Mouse (Mus musculus): ENCODE measurements around the gene Nhlrc3.

Nhlrc3 gene

DNA sequence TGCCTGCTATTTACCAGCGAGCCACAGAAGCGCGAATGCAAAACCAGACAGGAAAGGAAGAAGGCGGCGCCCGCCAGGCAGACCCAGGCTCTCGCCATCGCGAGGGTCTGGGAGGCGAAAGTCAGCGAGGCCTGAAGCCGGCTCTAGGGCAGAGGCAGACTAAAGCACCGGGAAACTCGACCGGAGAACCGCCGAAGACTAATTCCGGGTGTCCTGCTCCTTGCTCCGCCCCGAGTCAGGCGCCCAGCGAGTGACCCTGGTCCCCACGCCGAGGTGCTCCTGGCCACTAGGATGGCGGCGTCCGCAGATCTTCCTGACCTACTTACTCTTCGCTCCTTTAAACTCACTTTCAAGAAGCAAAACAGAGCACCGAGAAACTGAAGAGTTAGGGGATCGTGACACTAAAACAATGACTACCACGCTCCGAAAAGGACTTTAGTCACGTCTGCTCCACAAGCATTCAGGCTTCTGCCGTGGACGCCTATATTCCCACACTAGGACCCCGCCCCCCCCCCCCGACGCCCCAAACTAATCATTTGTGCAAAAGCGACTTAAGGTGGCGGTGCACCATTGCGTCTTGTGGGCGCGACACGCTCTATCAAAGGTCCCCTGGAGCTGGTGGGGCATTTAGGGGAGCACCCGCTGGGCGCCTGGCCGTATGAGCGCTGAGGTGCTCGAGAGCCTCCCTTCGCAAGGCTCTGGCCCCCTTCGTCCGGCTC lies at the start of gene Nhlrc3, which contains the start of gene Proser1:
Nhlrc3 (minus strand) TSS at position 287 of the 719 bp plus-strand sequence.
Proser1 (plus strand) TSS at position 621 of the 719 bp plus-strand sequence.
- DNase-seq (ENCODE audit: low read depth in 1 of 2, low spot score in 2 of 2), result peak; percentile 67 to 88

DNA sequence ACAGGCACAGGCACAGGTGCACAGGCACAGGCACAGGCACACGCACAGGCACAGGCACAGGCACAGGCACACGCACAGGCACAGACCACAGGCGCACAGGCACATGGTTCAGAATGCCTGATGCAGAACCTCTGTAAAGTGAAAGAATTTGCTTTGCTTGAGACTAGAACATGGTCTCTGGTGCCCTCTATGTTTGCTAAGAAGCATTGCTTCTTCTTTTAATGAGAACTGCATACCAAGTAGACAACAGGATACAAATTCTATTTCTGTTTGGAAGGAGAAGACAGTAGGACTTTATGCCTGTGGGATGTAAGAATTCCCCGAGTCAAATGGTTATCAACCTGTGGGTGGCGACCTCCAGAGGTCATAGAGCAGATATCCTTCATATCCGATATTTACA lies 39.3 kb upstream of the Nhlrc3 start:
- DNase-seq (ENCODE audit: low read depth in 1 of 2, low spot score in 2 of 2), result no peak

DNA sequence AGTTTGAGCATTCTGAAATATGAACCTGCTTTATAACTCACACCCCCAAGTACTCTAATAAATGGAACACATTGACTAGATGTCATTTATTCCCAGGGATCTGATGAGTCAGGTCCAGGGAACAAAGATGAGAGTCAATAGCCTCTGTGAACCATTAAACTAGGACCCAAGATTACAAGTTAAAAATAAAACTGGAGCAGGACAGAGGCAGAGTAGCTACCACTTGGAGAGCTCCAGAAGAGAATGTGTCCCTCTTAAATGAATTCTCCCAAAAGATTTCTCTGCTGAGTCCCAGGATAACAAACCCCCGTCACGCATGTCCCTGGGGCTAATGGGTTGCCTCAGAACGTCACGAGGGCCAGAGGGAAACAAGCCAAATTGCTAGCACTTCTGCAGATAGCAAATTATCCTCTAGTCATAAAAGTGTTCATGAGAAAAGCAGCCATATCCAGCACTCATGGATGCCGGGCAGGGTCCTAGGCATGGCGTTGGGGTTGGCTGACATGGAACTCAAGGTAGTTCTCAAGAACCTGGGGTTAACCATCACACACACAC lies 35.3 kb upstream of the Nhlrc3 start:
- DNase-seq (ENCODE audit: low read depth in 1 of 2, low spot score in 2 of 2), result no peak

DNA sequence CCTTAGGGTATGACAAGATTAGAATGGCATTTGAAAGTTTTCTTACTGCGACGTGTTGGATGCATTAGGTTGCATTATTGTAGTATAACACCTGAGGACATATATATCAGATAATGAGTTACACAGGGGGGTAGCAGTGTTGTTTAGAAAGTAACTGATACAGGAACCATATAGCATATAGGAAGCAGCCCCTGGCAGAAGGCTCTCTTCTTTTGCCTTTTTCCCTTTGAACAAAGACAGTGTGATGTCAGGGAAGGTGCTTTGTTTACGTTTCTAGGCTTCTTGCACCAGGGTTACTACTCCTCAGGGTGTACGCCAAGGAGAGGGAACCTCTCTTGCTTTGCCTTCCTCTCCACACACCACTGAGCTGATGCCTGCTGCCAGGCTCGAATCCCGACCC lies 25.2 kb upstream of the Nhlrc3 start, which contains the start of gene Stoml3:
Stoml3 (plus strand) TSS at position 301 of the 400 bp plus-strand sequence.
- no peak for DNase-seq (ENCODE audit: low read depth in 1 of 2, low spot score in 2 of 2)

DNA sequence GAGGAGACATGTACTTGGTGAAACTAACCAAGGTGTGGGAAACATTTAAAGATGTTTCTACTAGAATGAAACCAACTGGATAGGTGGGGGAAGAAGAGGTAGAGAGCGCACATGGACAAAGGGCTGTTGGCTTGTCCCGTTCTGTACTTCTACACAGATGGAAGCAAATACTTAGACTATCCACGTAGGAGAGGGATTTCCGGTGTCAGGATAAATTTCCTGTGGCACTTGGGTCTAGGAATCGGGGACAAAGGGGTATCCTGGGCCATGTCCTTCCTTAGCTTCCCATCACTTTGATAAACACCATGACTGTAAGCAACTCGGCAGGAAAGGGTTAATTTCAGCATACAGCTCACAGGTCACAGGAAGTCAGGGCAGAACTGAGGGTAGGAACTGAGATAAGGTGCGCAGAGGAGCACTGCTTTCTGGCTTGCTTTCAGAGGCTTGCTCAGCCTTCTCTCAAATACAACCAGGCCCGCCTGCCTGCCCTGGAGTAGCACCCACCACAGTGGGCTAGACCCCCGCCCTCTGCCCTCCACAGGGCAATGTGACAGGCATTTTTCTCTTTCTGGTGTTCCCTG lies 24.0 kb upstream of the Nhlrc3 start:
- no peak for DNase-seq (ENCODE audit: low read depth in 1 of 2, low spot score in 2 of 2)

DNA sequence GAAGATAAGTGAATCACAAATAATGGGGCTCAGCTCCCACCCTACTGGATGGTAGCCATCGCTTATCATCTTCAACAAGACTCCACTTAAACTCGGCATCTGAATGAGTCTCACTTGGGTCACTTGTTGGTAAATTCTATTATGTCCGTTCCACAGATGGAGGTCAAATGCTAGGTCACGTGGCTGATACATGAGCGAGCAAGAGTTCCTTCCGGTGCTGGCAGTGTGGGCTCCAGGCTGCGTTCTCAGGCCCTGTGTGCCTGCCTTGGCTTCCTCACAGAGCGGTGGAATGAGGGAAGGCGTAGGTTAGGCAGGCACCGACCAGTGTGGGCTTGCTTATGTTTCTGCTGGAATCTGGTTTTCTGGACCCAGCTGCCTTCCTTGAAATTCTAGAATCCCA lies 23.4 kb upstream of the Nhlrc3 start:
- DNase-seq (ENCODE audit: low read depth in 1 of 2, low spot score in 2 of 2), result no peak

DNA sequence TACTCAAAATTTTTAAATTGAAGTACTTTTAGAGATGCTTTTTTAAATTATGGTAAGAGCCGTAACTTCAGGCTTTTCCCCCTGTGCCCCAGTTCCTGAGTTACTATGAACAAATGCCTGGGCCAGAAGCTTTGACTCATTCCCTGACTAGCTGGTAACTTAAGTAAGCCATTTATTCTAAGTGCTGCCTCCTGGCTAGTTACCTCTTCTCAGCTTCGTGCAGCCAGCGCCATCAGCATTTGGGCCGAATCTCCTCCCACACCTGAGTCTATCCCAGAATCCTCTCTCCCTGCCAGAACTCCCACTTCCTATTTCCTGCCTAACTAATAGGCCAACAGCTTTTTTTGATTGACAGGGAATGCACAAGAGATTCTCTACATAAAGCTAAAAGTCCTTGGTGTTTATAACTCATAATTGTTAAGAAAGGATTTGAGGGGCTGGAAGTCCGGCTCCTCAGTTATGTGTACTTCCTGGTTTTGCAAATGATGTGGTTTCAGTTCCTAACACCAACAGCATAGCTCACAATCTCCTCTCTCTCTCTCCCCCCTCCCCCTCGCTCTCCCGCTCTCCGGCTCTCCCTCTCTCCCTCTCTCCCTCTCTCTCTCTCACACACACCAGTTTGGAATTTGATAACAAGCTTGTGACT lies 20.4 kb upstream of the Nhlrc3 start:
- DNase-seq (ENCODE audit: low read depth in 1 of 2, low spot score in 2 of 2), result no peak

DNA sequence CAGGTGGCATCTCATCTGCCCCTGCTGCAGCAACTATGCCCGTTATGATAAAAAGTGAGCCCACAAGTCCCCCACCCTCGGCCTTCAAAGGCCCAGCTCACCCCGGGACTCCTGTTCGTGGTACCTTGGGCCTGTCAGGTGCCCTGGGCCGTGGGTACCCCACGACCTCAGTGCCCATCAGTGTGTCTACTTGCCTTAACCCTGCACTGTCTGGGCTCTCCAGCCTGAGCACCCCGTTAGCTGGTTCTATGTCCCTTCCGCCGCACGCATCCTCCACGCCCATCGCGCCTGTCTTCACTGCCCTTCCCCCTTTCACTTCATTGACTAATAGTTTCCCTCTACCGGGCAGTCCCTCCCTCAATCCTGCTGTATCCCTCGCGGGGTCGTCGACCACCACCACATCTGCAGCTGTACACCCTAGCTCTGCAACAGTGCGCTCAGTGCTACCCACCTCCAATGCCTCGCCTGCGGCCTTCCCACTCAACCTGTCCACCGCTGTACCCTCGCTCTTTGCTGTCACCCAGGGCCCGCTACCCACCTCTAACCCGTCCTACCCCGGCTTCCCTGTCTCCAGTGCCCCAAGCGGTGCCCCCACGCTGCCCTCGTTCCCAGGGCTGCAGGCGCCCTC lies 15.4 kb upstream of the Nhlrc3 start:
- no peak for DNase-seq (ENCODE audit: low read depth in 1 of 2, low spot score in 2 of 2)

DNA sequence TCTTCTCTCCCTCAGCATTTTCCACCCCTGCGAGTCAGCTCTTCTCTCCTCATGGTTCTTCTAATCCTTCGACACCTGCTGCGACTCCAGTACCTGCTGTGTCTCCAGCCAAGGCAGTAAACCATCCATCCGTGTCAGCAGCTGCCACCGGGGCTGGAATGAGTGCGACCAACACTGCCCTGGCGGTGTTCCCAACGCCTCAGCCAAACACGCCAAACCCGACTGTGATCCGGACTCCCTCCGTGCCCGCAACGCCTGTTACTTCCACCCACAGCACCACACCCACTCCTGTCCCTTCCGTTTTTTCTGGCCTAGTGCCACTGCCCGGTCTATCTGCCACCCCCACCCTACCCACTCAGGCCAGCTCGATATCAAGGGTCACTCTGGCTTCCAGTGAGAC lies 14.3 kb upstream of the Nhlrc3 start:
- no peak for DNase-seq (ENCODE audit: low read depth in 1 of 2, low spot score in 2 of 2)

DNA sequence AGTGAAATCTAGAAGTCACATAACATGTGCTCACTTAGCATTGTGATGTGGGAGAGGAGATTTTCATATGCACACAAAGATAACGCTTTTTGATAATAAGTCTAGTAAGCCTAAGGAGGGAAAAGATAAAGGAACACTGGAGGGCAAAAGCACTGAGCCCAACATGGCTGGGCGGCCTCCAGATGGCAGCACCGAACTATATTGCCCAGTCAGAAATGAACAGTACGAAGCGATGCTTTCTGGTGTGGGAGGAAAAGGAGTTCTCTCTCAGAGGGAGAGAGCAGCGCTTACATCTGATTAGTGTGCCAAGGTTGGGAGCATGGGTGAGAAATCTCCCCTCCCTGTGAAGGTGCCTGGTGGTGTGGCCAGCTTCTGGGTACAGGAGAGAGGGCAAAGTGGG lies 12.8 kb upstream of the Nhlrc3 start:
- no peak for DNase-seq (ENCODE audit: low read depth in 1 of 2, low spot score in 2 of 2)

DNA sequence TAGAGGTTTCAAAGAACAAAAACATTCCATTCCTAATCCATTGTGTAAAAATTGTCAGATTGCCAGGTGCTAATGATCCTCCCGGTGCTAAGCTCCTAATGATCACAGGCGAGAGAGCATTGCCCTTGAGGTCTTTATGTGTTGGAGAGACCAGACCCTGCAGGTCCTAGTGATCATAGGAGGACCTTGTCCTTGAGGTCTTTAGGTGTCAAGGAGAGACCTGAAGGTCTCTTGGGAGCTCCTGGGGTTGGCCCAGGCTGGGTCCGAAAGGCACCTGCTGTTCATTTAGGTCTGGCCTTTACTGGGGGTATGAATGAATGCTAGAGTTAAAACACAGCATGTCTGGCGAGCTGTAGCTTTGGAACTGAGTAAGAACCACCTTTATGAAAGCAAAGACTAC lies 11.0 kb upstream of the Nhlrc3 start:
- no peak for DNase-seq (ENCODE audit: low read depth in 1 of 2, low spot score in 2 of 2)

DNA sequence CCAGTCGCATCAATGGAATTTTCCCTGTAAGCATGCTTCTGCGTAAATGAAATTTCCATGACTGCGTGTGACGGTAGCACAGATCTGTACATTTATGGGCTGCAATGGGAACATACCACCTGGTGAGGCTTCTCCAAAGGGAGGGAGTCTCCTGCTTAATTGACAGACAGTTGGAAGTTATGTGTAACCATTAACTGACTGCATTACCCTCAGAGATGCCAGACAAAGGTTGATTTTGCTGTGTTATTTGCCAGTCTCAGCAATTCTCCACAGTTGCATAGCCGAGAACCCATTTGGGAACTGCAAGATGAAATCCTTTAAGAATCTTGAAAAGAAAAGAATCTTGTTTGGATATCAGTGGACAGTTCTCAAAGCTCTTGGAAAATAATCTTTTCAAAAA lies 8.9 kb upstream of the Nhlrc3 start:
- no peak for DNase-seq (ENCODE audit: low read depth in 1 of 2, low spot score in 2 of 2)

DNA sequence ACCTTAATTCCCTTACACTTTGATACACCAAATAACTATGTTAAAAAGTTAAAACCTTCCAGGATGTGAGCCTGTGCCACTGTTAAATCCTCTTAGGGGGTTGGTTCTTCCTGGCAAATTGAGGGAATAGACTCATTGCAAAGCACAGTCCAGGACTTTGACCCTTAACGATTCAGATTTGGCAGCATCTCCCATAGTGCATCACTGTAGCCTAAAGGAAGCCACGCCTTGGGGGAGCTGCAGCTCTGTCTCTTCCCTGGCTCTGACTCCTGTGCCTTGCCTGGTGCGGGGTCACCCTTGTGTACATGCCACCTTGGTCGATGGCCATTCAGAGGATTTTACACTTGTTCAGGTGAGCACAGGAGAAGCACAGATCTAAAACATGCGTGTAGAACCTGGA lies 6.5 kb upstream of the Nhlrc3 start:
- no peak for DNase-seq (ENCODE audit: low read depth in 1 of 2, low spot score in 2 of 2)

DNA sequence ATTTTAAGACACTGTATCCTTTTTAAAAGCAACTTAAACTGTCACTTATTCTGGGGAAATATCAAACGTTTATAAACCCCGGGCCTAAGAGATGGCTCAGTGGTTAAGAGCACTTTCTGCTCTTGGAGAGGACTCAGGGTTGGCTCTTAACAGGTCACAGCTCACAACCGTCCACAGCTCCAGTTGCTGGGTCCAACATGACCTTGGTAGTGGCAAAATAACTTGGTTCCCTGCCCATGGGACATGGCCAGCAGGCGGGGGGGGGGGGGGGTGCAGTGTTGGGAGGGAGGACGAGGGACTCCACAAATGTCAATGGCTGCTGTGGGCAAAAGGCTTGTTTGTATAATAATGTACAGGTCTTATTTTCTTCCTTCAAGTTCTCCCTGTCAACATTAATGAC lies 4.2 kb upstream of the Nhlrc3 start:
- DNase-seq (ENCODE audit: low read depth in 1 of 2, low spot score in 2 of 2), result no peak

DNA sequence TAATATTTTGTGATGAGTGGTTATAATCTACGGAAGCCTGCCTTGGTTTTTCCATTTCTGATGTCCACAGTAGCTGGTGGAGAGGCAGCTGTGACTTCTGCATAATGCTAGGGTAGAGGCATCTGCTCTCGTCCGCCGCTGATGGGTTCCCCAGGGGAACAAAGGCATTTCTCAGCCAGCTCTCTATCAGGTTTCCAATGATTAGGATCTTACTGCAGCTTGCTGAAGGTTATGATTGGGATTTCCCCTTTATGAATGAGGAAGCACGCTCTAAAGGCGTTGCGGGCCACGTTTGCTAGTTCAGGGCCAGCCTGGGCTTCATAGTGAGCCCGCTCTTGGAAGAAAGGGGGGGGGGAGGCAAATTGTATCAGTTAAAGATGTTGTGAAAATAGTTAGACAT lies 3.3 kb upstream of the Nhlrc3 start:
- no peak for DNase-seq (ENCODE audit: low read depth in 1 of 2, low spot score in 2 of 2)

DNA sequence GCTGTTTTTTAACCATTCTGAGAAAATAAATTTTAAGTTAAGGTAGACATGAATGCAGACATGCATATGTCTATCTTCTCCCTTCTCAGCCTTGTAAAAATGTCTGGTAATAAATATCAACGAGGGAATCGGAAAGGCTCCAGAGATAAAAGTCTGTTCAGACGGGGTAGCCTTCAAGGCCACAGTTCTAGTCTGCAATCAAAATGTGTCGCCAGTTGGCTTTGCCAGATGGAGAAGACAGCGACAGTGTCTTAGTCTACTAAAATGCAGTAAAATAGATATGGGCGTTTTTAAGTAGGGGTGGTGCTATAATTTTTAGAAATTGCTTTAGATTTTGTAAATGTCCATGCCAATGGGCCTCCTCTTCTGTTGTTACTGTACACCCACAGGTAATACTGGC lies 2.2 kb upstream of the Nhlrc3 start:
- DNase-seq (ENCODE audit: low read depth in 1 of 2, low spot score in 2 of 2), result no peak

DNA sequence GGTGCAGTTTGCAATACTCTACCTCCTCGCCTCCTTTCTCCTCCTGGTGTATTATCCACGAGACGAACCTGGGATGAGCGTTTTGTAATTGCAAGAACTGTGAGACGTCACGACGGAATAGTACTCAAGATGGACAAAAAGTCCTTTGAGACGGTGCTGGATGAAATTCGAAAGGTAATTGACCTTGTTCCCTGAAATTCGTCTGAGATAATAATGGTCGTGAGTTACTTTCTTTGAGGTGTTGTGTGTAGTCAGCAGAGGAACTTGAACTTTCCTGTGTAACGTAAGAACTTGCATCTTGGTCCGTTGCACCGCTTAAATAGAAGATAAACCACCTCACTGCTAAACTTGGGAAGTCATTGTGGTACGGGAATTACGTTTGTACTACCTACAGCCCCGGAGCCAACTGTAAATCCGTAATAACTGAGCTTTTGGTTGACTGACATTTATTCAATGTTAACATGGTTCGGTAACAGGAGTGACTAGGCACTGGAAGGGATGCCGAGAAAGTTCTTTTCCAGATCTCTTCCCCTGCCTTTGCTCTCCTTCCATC lies 1.1 kb upstream of the Nhlrc3 start:
- DNase-seq (ENCODE audit: low read depth in 1 of 2, low spot score in 2 of 2), result no peak

DNA sequence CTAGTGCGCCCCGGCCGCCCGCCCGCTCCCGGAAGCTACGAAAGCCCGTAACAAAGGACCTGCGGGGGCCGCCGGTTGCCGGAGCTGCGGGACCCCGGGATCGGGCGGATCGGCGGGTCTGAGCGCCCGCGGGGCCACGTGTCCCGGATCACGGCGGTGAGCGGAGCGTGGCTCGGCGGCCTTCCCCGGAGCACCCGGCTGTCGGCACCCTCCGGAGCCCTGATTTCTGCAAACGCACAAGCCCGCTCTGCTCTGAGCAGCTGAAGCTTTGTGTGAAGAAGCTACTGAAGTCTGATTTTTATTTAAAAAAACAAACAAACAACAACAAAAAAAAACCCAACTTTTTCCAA lies 608 bp upstream of the Nhlrc3 start:
- DNase-seq (ENCODE audit: low read depth in 1 of 2, low spot score in 2 of 2), result no peak

DNA sequence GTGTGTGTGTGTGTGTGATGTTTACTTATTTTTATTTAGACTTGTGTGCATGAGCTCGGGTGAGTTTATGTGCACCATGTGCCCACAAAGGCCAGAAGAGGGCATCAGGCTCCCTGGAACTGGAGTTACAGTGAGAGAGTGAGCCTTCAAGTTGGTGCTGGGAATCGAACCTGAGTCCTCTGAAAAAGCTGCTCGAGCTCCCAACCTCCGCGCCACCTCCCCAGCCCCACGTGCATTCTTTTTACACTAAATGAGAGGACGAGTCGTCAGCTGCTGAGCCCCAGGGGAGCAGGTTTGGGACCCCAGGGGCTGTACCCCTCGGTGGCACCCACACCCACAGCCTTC lies 459 bp downstream of the Nhlrc3 start:
- no peak for DNase-seq (ENCODE audit: low read depth in 1 of 2, low spot score in 2 of 2)

DNA sequence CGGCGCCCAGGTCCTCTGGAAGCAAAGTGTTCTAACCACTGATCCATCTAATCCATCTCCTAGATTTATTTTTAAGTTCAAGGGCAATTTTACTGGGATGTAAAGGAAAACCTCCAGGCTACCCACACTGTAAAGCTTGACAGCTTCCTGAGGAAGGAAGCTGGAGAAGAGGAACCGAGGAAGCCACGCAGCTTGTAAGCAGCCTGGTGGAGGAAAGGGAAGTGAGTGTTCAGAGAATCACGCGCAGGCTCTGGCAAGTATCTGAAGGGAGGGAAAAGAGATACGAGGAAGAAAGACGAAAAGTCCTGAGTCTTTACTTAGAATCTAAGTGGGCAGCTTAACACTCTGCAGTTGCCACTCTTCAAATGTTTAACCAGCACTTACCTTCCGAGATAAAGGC lies 3.0 kb downstream of the Nhlrc3 start:
- peak; percentile 28 to 50 for DNase-seq (ENCODE audit: low read depth in 1 of 2, low spot score in 2 of 2)

DNA sequence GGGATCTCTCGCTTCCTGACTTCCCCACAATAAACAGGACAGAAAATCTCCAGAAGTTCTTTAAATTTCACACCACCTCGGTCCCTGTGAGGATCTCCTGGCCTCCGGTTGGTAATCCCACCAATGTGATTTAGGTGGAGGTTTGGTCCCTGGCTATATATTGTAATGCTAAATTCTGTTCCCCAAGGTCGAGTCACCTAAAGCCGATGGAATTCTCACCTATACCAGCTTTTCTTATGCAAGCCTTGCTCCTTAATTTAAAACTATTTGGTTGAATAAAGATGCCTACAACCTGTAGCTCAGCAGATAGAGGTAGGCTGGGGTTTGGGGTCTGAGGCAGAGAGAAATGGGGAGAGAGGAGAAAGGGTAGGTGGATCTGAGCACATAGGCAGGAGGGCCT lies 5.4 kb downstream of the Nhlrc3 start:
- DNase-seq (ENCODE audit: low read depth in 1 of 2, low spot score in 2 of 2), result no peak

DNA sequence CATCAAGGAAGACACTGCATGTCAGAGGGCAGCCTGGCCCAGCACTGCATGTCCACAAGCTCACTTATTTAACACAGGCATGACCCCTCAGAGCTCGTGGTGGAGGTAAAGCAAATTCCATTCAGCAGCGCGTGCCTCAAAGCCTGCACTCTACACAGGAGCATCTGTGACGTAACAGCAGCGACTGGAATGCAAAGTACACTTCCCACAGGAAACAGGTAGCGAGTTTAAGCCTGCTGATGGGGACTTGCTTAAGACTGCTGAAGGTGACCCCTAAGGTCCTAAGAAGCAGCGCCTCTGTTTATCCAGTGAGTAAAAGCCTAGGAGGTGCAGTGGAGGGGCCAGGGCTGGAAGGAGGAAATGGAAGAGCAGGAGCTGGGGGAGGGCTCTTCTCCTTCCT lies 8.1 kb downstream of the Nhlrc3 start:
- DNase-seq (ENCODE audit: low read depth in 1 of 2, low spot score in 2 of 2), result no peak
